Mouse (Mus musculus): ENCODE data around the gene Yeats2. TPM values are rescaled to one million over a fixed set of nuclear protein-coding genes. Genes with fewer than 3 reads are reported as not detected.
"Not testable (repeated sequence)": the region's sequence is repeated elsewhere in the genome, so short reads cannot be mapped to it uniquely, and the experiment has no call there.

Gene Yeats2
- 10 to 100 TPM; 29.8 to 46.5 TPM for total RNA-seq (2021)

- DNase-seq (ENCODE audit: extremely low spot score in 1 of 2, low spot score in 1 of 2) = peak; percentile 71 to 89
Observed at GRCm38 (mm10) chr16:20140772-20141531, at the start of gene Yeats2. Yeats2 (plus strand) TSS chr16:20141063.

- no peak for DNase-seq (ENCODE audit: extremely low spot score in 1 of 2, low spot score in 1 of 2)
Observed at GRCm38 (mm10) chr16:20095966-20096365, 44.9 kb upstream of the Yeats2 start.

GRCm38 (mm10) chr16:20097069-20097710, 43.7 kb upstream of the Yeats2 start, which contains the start of gene Klhl24:
Klhl24 (plus strand) TSS chr16:20097542.
- peak; percentile 75 for DNase-seq (ENCODE audit: extremely low spot score in 1 of 2, low spot score in 1 of 2)

- DNase-seq (ENCODE audit: extremely low spot score in 1 of 2, low spot score in 1 of 2) = peak; percentile 72 to 84
Observed at GRCm38 (mm10) chr16:20097711-20098374, 43.0 kb upstream of the Yeats2 start.

GRCm38 (mm10) chr16:20098375-20098727, 42.5 kb upstream of the Yeats2 start:
- DNase-seq (ENCODE audit: extremely low spot score in 1 of 2, low spot score in 1 of 2) = no peak

GRCm38 (mm10) chr16:20098866-20099629, 41.8 kb upstream of the Yeats2 start:
- DNase-seq (ENCODE audit: extremely low spot score in 1 of 2, low spot score in 1 of 2) = no peak

- DNase-seq (ENCODE audit: extremely low spot score in 1 of 2, low spot score in 1 of 2) = no peak
Observed at GRCm38 (mm10) chr16:20106996-20107395, 33.9 kb upstream of the Yeats2 start.

- no peak for DNase-seq (ENCODE audit: extremely low spot score in 1 of 2, low spot score in 1 of 2)
Observed at GRCm38 (mm10) chr16:20108961-20109360, 31.9 kb upstream of the Yeats2 start.

GRCm38 (mm10) chr16:20112649-20113048, 28.2 kb upstream of the Yeats2 start:
- DNase-seq (ENCODE audit: extremely low spot score in 1 of 2, low spot score in 1 of 2) = no peak

GRCm38 (mm10) chr16:20116069-20116468, 24.8 kb upstream of the Yeats2 start:
- no peak for DNase-seq (ENCODE audit: extremely low spot score in 1 of 2, low spot score in 1 of 2)

GRCm38 (mm10) chr16:20126319-20126883, 14.5 kb upstream of the Yeats2 start:
- not testable (repeated sequence) for DNase-seq (ENCODE audit: extremely low spot score in 1 of 2, low spot score in 1 of 2)

- DNase-seq (ENCODE audit: extremely low spot score in 1 of 2, low spot score in 1 of 2) = no peak
Observed at GRCm38 (mm10) chr16:20130397-20130796, 10.5 kb upstream of the Yeats2 start.

- DNase-seq (ENCODE audit: extremely low spot score in 1 of 2, low spot score in 1 of 2) = no peak
Observed at GRCm38 (mm10) chr16:20144568-20144967, 3.7 kb downstream of the Yeats2 start.

- no peak for DNase-seq (ENCODE audit: extremely low spot score in 1 of 2, low spot score in 1 of 2)
Observed at GRCm38 (mm10) chr16:20151991-20152390, 11.1 kb downstream of the Yeats2 start.

- DNase-seq (ENCODE audit: extremely low spot score in 1 of 2, low spot score in 1 of 2) = no peak
Observed at GRCm38 (mm10) chr16:20153742-20154141, 12.9 kb downstream of the Yeats2 start.

- DNase-seq (ENCODE audit: extremely low spot score in 1 of 2, low spot score in 1 of 2) = no peak
Observed at GRCm38 (mm10) chr16:20160130-20160529, 19.3 kb downstream of the Yeats2 start.

GRCm38 (mm10) chr16:20169071-20169470, 28.2 kb downstream of the Yeats2 start:
- no peak for DNase-seq (ENCODE audit: extremely low spot score in 1 of 2, low spot score in 1 of 2)

- DNase-seq (ENCODE audit: extremely low spot score in 1 of 2, low spot score in 1 of 2) = no peak
Observed at GRCm38 (mm10) chr16:20169471-20170106, 28.7 kb downstream of the Yeats2 start.

- DNase-seq (ENCODE audit: extremely low spot score in 1 of 2, low spot score in 1 of 2) = no peak
Observed at GRCm38 (mm10) chr16:20179406-20180175, 38.7 kb downstream of the Yeats2 start.
